Mouse (Mus musculus) ES-CJ7 (cell line): ENCODE results near the gene Tal1.
A peak's percentile ranks its signal among the peaks of the same experiment; 100 is the strongest.

Experiments
- DNase-seq: peaks from one replicate; pipeline ENCODE4 v3.0.0; 2011; ENCODE audit warnings: low read depth, low spot score

Tal1 gene

DNA sequence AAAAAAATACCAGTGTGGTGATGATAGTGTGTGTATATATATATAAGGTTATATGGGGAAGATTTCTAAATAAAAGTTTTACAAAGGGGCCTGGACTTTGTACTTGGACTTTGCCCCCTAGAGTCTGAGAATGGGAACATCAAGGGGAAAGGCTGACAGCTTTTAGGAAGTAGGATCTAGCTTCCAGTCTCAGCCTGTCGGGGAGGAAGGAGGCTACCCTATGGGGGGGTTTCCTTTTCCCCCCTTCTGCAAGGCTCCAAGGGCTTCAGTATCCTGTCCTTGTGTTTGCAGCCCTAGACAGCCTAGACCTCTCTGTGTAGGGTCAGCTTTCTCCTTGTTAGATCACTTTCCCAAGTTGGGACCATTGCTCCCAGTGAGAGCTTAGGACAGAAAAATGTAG is 15.4 kb downstream of the Tal1 start:
- no peak for DNase-seq

DNA sequence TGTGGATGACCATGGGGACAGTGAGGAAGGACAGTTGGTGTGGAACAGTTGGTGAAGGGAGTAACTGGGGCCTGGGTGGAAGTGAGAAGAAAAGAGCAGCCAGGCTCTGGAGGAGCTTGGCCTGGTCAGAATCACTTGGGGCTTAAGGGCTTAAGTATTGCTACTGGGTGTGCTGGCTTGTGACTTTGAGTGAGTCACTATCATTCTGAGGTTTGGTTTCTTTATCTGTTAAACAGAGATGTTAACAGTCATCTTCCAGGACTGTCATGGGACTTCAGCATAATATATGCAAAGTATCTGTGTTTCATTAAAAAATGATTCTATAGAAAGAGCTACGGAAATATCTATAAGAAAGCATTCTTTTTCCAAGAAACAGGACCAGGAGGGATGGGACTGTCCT is 18.6 kb downstream of the Tal1 start:
- no peak for DNase-seq

DNA sequence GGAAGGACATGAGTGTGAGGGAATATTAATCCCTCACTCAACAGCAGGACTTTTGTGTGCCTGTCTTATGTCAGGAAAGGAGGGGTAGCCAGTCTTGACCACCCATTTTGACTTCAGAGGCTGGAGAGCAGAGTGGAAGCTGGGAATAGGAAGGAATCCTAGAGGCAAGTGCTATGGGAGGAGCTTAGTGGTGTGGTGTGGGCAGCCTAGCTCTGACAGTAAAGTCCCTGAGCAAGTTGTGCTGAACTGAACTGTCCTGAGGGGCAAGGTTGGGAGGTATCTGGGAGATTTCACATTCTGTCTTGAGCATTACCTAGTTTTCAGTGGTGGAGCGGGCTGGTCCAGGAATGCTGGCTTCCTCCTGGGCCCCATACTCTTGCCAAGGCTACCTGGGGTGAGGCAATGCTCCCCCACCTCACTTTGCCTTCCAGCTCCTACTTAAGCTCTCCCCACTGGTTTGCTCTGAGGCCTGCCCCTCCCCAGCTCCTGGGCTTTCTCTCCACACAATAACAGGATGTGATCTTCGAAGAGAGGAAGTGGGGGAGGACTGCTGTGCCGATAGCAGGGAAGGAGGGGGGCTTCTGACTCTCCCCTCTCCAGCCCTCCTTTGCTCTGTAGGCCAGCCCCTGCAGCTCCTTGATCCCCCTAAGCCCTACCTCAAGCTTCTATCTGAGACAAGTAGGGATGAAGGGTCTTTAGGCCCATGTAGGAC is 19.1 kb downstream of the Tal1 start:
- DNase-seq = no peak

DNA sequence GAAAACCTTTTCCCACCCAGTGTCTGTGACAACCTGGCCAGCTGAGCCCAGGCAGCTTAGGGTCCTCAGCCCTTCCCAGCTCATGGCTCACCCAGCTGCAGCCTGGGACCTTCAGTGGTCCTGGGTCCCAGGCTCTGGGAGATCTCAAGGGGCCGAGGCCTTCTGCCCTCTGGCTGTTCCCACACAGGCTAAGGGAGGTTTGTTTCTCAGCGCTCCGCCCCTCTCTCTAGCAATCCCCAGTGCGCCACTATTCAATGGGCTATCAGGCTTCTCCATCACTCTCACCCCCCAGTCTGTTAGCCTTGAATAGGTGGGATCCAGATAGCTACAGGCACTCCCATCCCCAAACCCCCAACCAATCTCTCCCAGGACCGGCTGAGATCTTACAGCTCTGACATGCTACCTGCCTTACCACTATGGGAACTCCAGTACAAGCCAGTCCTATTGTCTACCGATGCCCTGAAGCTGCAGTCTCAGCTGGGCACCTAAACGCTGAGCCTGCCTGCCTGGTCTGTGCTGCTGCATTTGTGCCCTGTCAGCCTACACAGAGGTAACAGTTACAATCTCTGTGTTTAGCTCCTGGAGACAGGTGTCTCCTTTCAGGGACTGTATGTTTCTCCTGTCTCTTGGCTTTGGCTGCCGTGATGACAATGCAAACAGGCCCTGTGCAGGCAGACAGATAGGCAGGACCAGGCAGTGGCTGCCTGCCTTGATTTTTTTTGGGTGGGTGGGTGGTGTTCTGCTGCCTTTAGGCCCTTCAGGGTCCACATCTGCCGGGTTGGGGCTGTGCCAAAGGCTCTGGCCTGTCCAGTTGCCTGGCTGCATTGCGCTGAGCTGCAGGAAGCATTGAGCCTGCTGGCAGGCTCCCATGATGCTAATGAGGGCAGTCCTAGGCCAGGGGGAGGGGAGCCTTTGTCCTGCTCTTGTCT is 22.9 kb downstream of the Tal1 start:
- no peak for DNase-seq

DNA sequence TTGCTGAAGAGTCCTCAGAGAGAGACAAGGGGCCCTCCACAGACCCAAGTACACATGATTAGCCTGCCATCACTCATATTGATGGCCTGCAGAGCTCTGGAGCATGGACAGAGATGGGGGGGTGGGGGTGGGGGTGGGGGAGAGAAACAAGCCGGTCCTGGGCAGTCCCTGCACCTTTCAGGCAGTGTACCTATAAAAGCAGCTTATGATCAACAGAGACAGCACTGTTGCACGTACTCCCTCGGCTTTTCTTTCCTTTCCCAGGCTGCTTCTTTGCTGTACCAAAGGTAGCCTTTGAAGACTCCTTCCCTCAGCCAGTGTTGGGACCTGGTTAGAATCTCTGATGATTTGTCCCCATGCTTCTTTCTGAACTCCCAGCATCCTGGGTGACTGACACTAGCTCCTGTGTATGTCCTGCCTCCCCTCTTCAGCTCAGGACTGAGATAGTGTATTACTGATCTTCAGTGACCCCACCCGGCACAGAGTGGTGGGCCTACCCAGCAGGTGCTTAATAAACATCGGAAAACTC is 23.7 kb downstream of the Tal1 start:
- no peak for DNase-seq

DNA sequence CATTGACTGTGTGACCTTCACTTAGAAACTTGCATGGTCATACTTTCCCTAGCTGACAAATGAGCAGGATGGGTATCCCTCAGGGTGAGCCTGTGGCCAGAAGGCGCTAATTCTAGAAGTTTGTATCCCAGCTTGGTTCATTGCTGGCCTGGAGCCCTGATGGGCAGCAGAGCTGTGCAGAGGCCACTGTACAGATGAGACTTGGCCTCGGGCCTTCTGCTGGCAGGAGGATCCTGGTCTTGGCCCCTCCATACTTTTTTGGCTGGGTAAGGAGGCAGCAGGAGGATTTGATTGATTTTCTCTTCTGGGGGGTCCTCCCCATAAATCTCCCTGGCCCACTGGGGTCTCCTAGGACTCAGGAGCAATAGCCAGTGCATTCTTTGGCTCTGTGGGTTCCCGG is 26.8 kb downstream of the Tal1 start:
- DNase-seq = no peak

DNA sequence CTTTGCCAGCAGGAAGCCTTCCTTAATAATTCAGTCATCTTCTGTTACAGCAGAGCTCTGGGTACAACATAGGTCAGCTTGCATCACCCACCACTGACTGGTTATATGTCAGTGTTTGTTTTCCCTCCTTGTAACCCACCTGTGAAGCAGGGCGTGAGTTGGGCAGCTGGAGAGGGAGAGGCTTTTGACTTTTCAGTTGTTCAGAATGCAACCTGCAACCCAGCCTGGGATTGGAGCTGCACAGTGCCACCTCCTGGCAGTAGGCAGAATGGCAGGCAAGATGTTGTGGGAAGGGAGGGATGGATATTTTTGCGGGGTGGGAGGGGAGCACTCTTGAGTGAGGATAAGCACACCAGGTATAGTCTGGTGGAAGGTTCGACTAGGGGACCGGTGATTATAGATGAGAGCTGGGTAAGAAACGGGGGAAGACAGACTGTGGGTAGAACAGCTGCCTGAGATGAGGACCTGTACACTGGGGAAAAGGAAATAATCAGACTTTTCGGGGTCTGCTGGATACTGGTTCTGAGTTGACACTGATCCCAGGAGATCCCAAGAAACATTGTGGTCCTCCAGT is 29.4 kb downstream of the Tal1 start:
- peak; percentile 58 for DNase-seq

DNA sequence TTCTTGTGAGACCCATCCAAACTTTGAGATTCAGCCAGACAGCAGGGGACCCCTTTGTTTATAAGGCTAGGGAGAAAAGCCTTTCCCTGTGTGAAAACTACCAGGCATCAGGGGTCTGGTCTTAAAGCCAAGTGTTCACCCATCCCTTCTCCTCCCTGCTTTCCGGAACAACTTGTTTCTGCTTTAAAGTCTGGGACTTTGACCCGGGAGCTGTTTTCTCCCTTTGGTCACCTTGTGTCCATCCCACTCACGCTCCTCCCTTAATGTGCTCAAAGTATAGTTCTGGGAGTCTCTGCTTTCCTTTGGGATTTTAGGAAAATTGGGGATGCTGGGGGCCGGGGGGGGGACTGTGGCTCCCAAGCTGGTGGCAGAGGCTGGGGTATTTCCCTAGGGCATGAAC is 30.0 kb downstream of the Tal1 start:
- DNase-seq = no peak

DNA sequence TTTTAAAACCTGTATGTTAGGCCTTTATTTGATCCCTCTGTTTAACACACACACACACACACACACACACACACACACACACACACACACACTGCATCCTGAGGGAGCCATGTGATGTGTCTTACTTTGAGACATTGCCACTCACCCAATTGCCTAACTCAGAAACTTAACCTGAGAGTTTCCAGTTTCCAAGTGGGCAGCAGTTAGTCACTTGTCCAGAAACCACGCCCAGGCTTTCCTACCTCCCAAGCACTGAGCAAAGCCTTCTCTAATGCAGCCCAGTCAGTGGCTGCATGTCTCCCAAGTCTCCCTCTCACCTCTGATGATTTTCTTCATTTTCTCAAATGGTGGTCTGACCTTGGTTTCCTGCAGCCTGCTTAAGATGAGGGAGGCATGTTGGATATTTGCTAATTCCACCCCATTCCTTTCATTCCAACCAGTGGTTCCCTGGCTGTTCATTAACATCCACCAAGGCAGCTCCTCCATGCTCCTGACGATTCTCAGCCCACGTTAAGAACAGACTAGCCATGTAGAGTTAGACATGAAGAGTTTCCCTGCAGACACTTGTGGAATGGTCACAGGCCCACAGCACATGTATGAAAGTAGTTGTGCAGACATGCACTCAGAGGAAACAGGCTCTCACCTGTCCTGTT is 30.7 kb downstream of the Tal1 start:
- DNase-seq = no peak

DNA sequence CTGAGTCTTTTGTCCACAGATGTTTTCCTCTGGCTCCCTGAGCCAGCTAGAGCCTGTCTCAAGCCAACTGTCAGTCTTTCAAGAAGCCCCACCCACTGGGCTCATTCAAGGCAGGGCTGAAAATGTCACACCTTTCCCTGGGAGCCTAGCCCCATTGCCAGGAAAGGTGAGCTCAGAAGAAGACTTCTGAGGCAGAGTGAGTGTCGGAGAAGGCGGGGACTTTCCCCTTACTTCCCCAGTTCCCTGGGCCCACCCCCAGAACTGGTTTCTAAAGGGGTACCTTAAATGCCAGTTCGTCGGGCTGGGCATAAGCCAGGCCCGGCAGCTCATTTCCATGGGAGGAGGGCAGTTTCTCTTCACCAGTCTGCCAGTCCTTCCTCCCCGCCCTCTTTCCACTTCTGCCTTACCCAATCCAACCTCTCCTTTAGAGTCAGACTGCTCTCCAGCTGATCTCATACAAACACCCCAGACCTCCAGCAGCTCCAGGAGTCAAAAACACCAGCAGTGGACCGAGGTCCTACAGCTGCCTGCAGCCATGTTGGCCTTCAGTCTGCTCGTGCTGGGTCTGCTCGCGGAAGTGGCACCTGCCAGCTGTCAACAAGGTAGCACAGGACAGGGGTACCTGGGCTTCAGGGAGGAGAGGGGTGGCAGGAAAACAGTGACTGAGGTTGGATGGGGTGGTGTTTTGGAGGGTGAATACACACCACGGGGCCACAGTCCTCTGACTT is 32.5 kb downstream of the Tal1 start, which contains the start of gene Pdzk1ip1:
Gene Pdzk1ip1, plus strand, starts transcription at position 98 of the 728 bp plus-strand sequence.
- DNase-seq = peak; percentile 43

DNA sequence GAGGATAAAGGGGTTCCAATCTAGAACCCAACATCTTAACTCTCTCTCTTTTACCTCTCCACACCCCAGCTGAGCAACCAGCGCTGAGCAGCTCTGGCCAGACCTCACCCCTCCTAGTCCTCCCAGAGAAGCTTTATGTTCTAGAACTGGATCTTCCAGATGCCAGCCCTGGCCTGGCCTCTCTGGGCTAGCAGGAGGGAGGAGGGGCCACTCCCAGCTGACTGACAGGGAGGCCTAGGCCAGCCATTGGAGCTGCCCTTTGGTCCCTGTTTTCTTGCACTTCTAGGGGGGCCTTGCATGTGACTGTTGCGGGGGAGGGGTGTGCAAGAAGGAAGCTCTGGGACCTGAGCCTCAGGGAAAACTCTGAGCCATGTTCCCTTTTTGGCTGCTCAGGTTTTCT is 34.4 kb downstream of the Tal1 start:
- no peak for DNase-seq

DNA sequence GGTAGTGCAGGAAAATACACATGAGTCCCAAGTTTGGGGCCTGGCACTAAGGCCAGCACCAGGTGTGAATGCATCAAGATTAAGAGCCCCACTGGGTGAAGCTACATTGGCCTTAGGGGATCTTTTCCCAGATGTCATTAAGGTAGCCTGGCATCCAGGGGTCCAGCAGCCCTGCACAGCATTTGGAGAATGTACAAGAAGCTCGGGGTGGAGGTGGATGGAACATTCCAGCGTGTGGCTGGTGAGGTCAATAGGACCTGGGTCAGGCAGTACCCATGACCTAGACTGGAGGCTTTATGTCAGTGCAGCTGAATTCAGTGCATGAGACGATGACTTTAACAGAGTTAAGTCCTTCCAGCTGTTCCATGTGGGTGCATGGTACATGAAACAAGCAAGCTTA is 35.6 kb downstream of the Tal1 start:
- DNase-seq = no peak

DNA sequence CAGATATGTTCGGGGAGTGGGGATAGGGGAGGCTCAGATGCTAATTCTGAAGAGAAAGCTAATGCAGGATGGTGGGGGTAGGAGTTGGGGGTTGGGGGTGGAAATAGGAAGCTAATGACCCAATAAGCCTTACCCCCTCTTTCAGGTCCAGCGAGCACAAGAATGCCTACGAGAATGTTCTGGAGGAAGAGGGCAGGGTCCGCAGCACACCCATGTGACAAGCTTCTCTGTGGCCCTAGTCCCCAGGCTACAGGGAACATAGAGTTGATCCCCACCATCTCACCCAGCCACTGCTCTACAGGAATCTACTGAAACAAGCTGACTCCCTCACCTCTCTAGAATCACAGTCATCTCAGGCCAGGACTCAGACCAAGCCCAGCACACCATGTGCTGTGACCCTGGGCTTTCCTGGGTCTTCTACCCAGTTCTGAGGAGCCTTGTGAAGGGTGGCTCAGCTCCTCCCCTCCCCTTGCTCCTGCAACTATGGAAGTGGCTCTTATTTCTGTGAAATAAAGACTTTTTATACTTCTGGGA is 37.2 kb downstream of the Tal1 start:
- DNase-seq = no peak

DNA sequence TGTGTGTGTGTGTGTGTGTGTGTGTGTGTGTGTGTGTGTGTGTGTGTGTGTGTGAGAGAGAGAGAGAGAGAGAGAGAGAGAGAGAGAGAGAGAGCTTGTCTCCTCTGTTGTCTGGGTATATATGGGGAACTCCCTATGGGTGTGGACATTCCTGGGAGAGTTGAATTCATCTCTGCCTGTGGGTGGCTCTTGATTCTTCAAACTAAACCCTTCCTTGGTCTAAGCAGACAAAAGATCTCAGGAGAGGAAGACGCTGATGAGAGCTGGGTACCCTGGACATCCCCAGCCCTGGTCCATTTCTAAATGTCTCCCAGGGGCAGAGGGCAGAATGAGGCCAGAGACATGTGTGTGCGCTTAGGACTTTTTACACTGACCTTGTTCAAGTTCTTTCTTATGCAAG is 37.8 kb downstream of the Tal1 start:
- no peak for DNase-seq

DNA sequence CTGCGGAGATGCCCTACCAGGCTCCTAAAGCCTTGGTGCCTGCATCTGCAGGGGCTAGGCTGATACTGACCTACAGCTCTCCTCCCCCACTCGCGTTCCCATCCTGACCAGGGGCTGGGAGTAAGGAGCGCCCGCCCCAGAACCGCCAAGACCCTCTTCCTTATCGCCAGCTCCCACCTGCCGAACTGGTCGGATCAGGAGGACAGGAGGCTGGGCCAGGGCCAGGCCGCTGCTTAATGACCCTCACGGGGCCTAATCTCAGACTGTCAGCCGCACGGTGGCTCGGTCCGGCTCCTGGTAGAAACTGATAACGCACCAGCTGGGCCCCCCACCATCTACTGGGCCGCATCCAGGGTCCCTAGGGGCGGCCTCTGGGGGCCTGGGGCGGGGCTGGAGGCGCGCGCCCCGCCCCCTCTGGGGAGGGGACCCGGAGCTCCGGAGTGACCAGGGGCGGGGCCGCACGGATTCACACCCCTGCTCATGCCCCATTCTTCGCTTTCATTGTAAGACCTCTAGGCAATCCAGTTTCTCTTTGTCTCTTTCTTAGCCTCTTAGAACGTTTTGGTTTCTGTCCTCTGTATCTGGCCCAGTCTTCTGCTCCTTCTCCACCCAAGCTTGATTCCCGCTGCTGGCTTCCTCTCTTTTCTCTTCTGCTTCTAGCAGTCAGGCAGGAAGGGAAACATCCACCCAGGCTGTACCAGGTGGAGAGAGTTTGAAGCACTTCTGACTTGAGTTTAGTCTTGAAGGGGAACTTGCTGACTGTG is 39.6 kb downstream of the Tal1 start:
- no peak for DNase-seq

DNA sequence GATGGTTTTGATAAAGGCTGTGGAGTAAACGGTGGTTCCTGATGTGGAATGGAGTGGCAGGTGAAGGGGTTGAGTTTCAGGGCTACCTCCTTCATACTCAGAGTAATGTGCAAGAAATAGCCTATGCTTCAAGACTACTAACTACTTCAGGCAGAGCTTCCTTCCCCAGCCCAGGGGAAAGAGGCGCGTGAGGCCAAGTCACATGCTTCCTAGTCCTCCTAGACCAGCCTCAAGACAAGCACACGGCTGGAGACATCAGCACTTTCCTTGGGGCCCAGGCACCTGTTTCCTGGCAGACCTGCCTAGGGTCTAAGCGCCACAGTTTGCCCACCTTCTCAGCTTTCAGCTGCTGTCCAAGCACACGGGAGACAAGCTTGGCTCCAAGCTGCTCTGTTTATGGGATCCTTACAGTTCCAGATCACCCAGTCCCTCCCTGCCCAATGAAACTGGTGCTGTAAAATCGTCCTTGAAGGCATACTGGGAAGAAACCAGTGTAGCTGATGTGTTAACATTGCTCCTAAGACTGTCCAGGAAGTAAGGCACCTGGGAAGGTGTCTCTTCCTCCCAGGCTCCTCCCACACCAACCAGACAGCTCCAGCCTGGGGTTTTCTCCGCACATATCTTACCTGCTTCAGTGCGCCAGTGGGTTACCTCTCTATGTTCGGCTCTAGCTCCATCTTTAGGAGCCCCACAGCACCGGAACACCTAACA is 40.4 kb downstream of the Tal1 start:
- no peak for DNase-seq

DNA sequence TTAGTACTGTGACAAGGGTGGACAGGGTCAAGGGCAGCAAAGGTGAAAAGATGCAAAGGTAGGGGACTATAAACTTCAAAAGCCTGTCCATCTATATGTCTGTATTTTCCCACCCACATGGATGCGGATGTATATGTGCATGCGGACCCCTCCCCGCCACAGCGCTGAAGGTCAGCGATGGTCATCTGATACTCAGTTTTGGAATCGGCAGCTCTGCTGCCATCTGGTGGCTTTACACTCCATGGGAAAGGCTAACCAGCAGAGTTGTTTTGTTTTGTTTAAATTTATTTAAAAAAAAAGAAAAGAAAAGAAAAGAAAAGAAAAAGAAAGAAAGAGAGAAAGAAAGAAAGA is 40.9 kb downstream of the Tal1 start:
- no peak for DNase-seq

DNA sequence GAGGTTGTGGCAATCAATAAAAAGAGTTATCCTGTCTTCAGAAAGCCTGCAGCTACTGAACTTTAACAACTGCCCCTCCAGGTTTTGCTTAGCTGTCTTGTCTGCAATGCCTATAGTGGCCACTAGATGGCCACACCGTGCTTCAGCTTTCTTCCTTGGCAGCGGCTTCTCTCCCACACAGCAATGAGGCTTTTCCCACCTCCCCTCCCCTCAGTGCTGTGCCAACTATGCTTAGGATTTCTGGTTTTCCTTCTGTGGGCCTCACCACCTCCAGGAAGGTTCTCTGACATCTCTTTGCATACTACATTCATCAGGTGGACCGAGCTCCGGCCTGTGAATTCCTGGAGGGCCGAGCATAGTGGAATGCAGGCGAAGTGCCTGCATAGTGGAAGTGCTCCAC is 45.5 kb downstream of the Tal1 start:
- peak; percentile 68 for DNase-seq

DNA sequence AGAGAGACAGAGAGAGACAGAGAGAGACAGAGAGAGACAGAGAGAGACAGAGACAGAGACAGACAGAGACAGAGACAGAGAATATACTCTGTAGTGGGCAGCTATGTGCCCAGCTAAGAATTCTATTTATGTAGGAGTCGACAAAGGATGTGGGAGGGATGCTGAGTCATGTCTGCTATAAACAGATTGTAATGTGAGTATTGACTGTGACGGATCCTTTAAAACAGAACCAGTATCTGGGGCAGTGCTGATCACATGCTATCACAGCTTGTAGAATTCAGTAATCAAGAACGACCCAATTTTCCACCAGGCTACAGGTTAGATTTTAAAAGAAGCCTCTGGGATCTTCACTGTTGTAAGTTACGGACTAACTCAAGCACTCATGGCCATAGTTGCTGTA is 47.3 kb downstream of the Tal1 start:
- DNase-seq = no peak

DNA sequence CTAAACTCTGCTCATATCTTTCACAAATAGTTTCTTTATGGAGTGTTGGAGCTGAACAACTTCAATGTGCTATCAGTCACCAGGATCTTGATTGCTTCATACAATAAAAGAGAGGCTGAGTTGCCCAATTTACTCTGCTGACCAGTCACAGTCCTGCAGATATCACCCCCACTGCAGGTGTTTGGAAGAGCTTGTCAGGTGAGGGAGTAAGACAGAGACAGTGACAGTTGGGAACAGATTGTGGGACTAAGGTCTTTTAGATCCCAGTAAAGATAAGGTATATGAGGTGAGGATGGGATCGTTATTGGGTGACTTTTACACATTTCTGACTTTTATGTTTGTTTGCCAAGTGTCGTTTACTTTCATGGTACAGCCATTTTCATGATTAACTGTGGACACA is 54.9 kb downstream of the Tal1 start:
- no peak for DNase-seq
